Mouse (Mus musculus) C2C12 (cell line): ENCODE data around the gene Mpg. TPM values are rescaled to one million over a fixed set of nuclear protein-coding genes. Genes with fewer than 3 reads are reported as not detected.

Experiments
- H3K27me3 ChIP-seq: one replicate; pipeline ENCODE4 v1.6.1; 2011; ENCODE audit not compliant: control insufficient read depth, insufficient read depth, insufficient read length
- H3K36me3 ChIP-seq: one replicate; pipeline ENCODE4 v1.6.1; 2011; ENCODE audit not compliant: control insufficient read depth, insufficient read depth
- H3K4me3 ChIP-seq: one replicate; pipeline ENCODE4 v1.5.1; 2011; ENCODE audit warnings: mild to moderate bottlenecking, control low read depth; ENCODE audit not compliant: poor library complexity, insufficient read depth, severe bottlenecking
- H3K79me2 ChIP-seq: one replicate; pipeline ENCODE4 v1.6.1; 2011; ENCODE audit not compliant: control insufficient read depth, insufficient read depth
- H3K79me3 ChIP-seq: one replicate; pipeline ENCODE4 v1.6.1; 2011; ENCODE audit warnings: low read depth, control low read depth
- H3ac ChIP-seq: one replicate; pipeline ENCODE3; 2011; ENCODE audit warnings: low read depth; ENCODE audit not compliant: control insufficient read depth, insufficient read length
- CEBPB ChIP-seq: IDR thresholded peaks from one replicate; pipeline ENCODE4 v1.6.1; 2011; ENCODE audit warnings: low read depth, mild to moderate bottlenecking, control low read depth, moderate library complexity
- CTCF ChIP-seq: IDR thresholded peaks from one replicate; pipeline ENCODE4 v1.5.1; 2011; ENCODE audit not compliant: control insufficient read depth, insufficient read depth, insufficient read length
- FOSL1 ChIP-seq: IDR thresholded peaks from one replicate; pipeline ENCODE4 v1.8.0; 2011; ENCODE audit warnings: mild to moderate bottlenecking, low read length; ENCODE audit not compliant: poor library complexity, insufficient read depth, severe bottlenecking
- MAX ChIP-seq: IDR thresholded peaks from one replicate; pipeline ENCODE4 v1.6.1; 2011; ENCODE audit warnings: mild to moderate bottlenecking, control low read depth
- MYOD1 ChIP-seq: IDR thresholded peaks from one replicate; pipeline ENCODE4 v1.6.1; 2011; ENCODE audit warnings: low read depth; ENCODE audit not compliant: control insufficient read depth, insufficient read length
- MYOG ChIP-seq: IDR thresholded peaks from one replicate; pipeline ENCODE4 v1.6.1; 2011; ENCODE audit not compliant: control insufficient read depth, insufficient read length; ENCODE audit errors: extremely low read depth
- USF1 ChIP-seq: IDR thresholded peaks from one replicate; pipeline ENCODE4 v1.6.1; 2011; ENCODE audit warnings: low read depth, mild to moderate bottlenecking, control low read depth, moderate library complexity
- polyA plus RNA-seq: library from polyadenylated mRNA; unstranded; fragments of >200 nt; fragmentation: generic; extraction: Trizol; gene quantifications from one replicate; pipeline ENCODE4 v1.2.1, GENCODE M21; 2012; ENCODE audit warnings: missing spikeins

Gene Mpg
- polyA plus RNA-seq, 1 experiment, result 19.9 TPM

GRCm38 (mm10) chr11:32186031-32186430, 40.3 kb upstream of the Mpg start:
- Histone ChIP-seq H3ac (no peak overlapping the region), H3K79me3 (no peaks in the 10 kb centered on the region), H3K36me3 (no peaks in the 10 kb centered on the region), H3K79me2 (no peaks in the 10 kb centered on the region), H3K27me3 (peaks cover 30% of the 10 kb centered on the region), H3K4me3 (no peak overlapping the region)
- TF ChIP-seq MYOG (no peak), FOSL1 (no peak), USF1 (no peak), CTCF (no peak), MYOD1 (no peak), CEBPB (no peak), MAX (no peak)

- H3K79me3 ChIP-seq, result no peaks in the 10 kb centered on the region
- peaks cover 26% of the 10 kb centered on the region for H3K27me3 ChIP-seq
- H3ac ChIP-seq, result no peak overlapping the region
- no peaks in the 10 kb centered on the region for H3K79me2 ChIP-seq
- no peaks in the 10 kb centered on the region for H3K36me3 ChIP-seq
- H3K4me3 ChIP-seq, result no peak overlapping the region
- TF ChIP-seq USF1 (no peak), FOSL1 (no peak)
These were observed 39.0 kb upstream of the Mpg start for GRCm38 (mm10) chr11:32187256-32187655.

- H3K4me3 ChIP-seq, result no peak overlapping the region
- H3ac ChIP-seq, result no peak overlapping the region
- H3K79me3 ChIP-seq, result no peaks in the 10 kb centered on the region
- no peaks in the 10 kb centered on the region for H3K79me2 ChIP-seq
- no peak for TF ChIP-seq FOSL1
- no peak for TF ChIP-seq MYOD1
- no peak for TF ChIP-seq MAX
- no peak for TF ChIP-seq CTCF
- no peak for TF ChIP-seq CEBPB
- no peak for TF ChIP-seq USF1
- TF ChIP-seq MYOG, result no peak
- no peaks in the 10 kb centered on the region for H3K36me3 ChIP-seq
- H3K27me3 ChIP-seq, result peaks cover 42% of the 10 kb centered on the region
These were observed 37.4 kb upstream of the Mpg start for GRCm38 (mm10) chr11:32188881-32189280.

- H3ac ChIP-seq, result no peak overlapping the region
- H3K79me2 ChIP-seq, result no peaks in the 10 kb centered on the region
- no peak overlapping the region for H3K4me3 ChIP-seq
- H3K79me3 ChIP-seq, result no peaks in the 10 kb centered on the region
- TF ChIP-seq MYOD1 (no peak), MAX (no peak), CEBPB (no peak), USF1 (no peak), FOSL1 (no peak), CTCF (no peak), MYOG (no peak)
- H3K36me3 ChIP-seq, result no peaks in the 10 kb centered on the region
- peaks cover 44% of the 10 kb centered on the region for H3K27me3 ChIP-seq
These were observed 36.9 kb upstream of the Mpg start for GRCm38 (mm10) chr11:32189434-32189833.

GRCm38 (mm10) chr11:32190119-32190518, 36.2 kb upstream of the Mpg start:
- no peaks in the 10 kb centered on the region for H3K79me3 ChIP-seq
- no peak for TF ChIP-seq MYOG
- H3K36me3 ChIP-seq, result no peaks in the 10 kb centered on the region
- H3K79me2 ChIP-seq, result no peaks in the 10 kb centered on the region
- no peak overlapping the region for H3ac ChIP-seq
- no peak overlapping the region for H3K4me3 ChIP-seq
- peaks cover 44% of the 10 kb centered on the region for H3K27me3 ChIP-seq

- Histone ChIP-seq H3K79me2 (no peaks in the 10 kb centered on the region), H3K79me3 (no peaks in the 10 kb centered on the region), H3K36me3 (no peaks in the 10 kb centered on the region), H3ac (no peak overlapping the region), H3K4me3 (no peak overlapping the region), H3K27me3 (peaks cover 46% of the 10 kb centered on the region)
- TF ChIP-seq USF1, result no peak
- no peak for TF ChIP-seq FOSL1
- TF ChIP-seq CTCF, result no peak
- no peak for TF ChIP-seq MYOD1
- TF ChIP-seq MAX, result no peak
- TF ChIP-seq CEBPB, result no peak
- TF ChIP-seq MYOG, result no peak
These were observed 35.6 kb upstream of the Mpg start for GRCm38 (mm10) chr11:32190603-32191110.
